Mouse (Mus musculus): ENCODE results near the gene Polr3a. TPM values are rescaled to one million over a fixed set of nuclear protein-coding genes. Genes with fewer than 3 reads are reported as not detected.
A peak's percentile ranks its signal among the peaks of the same experiment; 100 is the strongest.
"Not testable (repeated sequence)": the region's sequence is repeated elsewhere in the genome, so short reads cannot be mapped to it uniquely, and the experiment has no call there.

Polr3a gene
- polyA plus RNA-seq, 1 experiment = 13.6 TPM

DNA sequence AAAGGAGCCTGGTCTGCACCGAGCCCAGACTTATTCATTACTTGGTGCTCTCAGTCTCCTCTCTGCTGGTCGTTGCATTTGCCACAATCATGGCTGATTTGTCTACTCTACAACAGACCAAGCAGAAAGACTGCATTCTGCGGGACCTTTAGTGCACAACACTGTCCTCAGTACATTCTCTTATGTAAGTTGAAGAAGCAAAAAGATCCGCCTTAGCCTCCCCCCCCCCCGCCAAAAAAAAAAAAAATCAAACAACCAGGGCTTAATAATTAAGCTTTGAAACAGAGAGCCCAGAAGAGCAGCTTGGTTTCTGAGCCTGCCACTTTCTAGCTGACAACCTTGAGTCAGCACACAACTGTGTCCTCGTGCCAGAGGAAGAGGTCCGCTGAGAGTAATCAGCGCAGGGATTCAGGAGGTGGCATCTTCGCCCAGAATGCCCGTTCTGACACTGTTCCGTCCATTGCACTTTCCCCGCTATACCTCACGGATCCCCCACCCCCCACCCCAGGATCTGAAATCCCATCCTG lies 554 bp downstream of the Polr3a start:
- Histone ChIP-seq H3K27ac (ENCODE audit: control insufficient read depth, insufficient read depth, low read length) (no peak overlapping the region), H3K27me3 (ENCODE audit: control insufficient read depth, insufficient read depth, low read length) (no peaks in the 10 kb centered on the region), H3K36me3 (ENCODE audit: control insufficient read depth, insufficient read depth, low read length) (peaks cover 28% of the 10 kb centered on the region), H3K4me1 (replicated peaks; ENCODE audit: control insufficient read depth, insufficient read depth, low read length) (peaks cover 12% of the 10 kb centered on the region), H3K4me3 (ENCODE audit: control insufficient read depth, insufficient read depth, low read length) (peak overlapping the region; percentile 60)
- TF ChIP-seq POLR2A (IDR thresholded peaks at IDR 0.05; ENCODE audit: control insufficient read depth, extremely low read depth, insufficient read depth, low read length, poor library complexity) = no peak
- no peak for TF ChIP-seq CTCF (IDR thresholded peaks at IDR 0.05; ENCODE audit: borderline replicate concordance, control insufficient read depth, extremely low read depth, insufficient read depth, low read length, poor library complexity)
- WGBS = 4% methylated on average over 13 of the region's 13 CpGs
- no peak for DNase-seq

DNA sequence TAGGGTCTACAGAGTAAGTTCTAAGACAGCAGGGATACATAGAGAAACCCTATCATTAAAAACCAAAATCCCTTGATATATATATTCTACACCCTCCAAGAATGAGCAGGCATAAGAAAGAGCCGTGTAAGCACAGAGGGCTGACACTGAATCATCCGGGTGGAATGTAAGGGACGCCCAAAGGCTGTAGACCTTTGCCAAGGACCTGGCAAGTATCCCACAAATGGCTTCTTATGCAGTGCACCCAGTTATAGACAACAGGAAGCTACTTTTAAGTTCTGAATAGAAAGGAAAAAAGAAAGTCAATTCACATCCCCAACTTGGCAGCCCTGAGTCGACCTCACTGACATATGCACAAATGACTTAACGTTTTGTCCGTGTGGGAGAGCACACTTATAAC lies 18.1 kb downstream of the Polr3a start:
- no peaks in the 10 kb centered on the region for H3K27me3 ChIP-seq (ENCODE audit: control insufficient read depth, insufficient read depth, low read length)
- TF ChIP-seq CTCF (IDR thresholded peaks at IDR 0.05; ENCODE audit: borderline replicate concordance, control insufficient read depth, extremely low read depth, insufficient read depth, low read length, poor library complexity) = no peak
- TF ChIP-seq POLR2A (IDR thresholded peaks at IDR 0.05; ENCODE audit: control insufficient read depth, extremely low read depth, insufficient read depth, low read length, poor library complexity) = no peak
- WGBS = 92% methylated on average over 6 of the region's 6 CpGs
- H3K4me1 ChIP-seq (replicated peaks; ENCODE audit: control insufficient read depth, insufficient read depth, low read length) = no peaks in the 10 kb centered on the region
- no peak overlapping the region for H3K4me3 ChIP-seq (ENCODE audit: control insufficient read depth, insufficient read depth, low read length)
- no peak overlapping the region for H3K27ac ChIP-seq (ENCODE audit: control insufficient read depth, insufficient read depth, low read length)
- DNase-seq = no peak
- peaks cover 68% of the 10 kb centered on the region for H3K36me3 ChIP-seq (ENCODE audit: control insufficient read depth, insufficient read depth, low read length)

DNA sequence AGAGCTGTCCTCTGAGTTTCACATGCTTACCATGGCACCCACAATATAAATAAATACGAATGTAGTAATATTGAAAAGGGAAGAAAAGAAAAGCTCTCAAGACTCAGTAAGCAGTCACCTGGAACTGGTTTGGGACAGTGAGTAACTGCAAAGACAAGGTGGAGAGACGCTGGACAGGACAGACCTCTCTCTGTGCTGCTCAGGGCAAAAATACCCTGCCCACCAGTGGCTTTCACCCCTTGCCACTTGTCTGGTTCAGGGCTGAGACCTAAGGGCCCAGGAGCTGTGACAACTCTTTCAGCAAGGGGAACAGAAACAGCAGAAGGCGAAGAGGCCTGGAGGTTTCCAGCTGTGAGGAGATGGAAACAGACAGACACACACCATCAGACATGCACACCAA lies 28.7 kb downstream of the Polr3a start:
- no peak for DNase-seq
- no peak for TF ChIP-seq POLR2A (IDR thresholded peaks at IDR 0.05; ENCODE audit: control insufficient read depth, extremely low read depth, insufficient read depth, low read length, poor library complexity)
- TF ChIP-seq CTCF (IDR thresholded peaks at IDR 0.05; ENCODE audit: borderline replicate concordance, control insufficient read depth, extremely low read depth, insufficient read depth, low read length, poor library complexity) = no peak
- no peak overlapping the region for H3K27ac ChIP-seq (ENCODE audit: control insufficient read depth, insufficient read depth, low read length)
- H3K4me3 ChIP-seq (ENCODE audit: control insufficient read depth, insufficient read depth, low read length) = no peak overlapping the region
- H3K36me3 ChIP-seq (ENCODE audit: control insufficient read depth, insufficient read depth, low read length) = peaks cover 57% of the 10 kb centered on the region
- H3K4me1 ChIP-seq (replicated peaks; ENCODE audit: control insufficient read depth, insufficient read depth, low read length) = no peaks in the 10 kb centered on the region
- no peaks in the 10 kb centered on the region for H3K27me3 ChIP-seq (ENCODE audit: control insufficient read depth, insufficient read depth, low read length)
- 93% methylated on average over 3 of the region's 3 CpGs for WGBS

DNA sequence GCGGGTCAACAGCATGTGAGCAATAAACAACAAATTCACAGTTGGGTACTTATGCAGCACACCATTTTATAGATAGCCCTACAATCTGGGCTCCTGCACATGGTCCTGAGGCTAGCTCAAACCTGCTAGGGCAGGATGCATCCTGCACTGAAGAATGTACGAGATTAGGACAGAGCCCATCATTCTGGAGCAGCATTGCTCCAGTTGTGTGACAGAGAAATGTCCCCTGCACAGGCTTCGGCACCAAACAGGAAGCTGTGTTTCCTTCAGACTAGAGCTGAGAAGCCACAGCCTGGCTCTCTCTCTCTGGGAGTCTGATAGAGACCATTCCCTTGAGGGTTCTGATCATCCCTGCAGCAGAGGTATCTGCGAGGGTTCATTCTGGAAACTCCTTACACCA lies 43.3 kb downstream of the Polr3a start:
- WGBS = 35% methylated on average over 4 of the region's 4 CpGs

More for the DNA sequence above, 43.3 kb downstream of the Polr3a start:
- not testable (repeated sequence) for H3K4me3 ChIP-seq (ENCODE audit: control insufficient read depth, insufficient read depth, low read length); H3K4me1 ChIP-seq (replicated peaks; ENCODE audit: control insufficient read depth, insufficient read depth, low read length); H3K27me3 ChIP-seq (ENCODE audit: control insufficient read depth, insufficient read depth, low read length); H3K27ac ChIP-seq (ENCODE audit: control insufficient read depth, insufficient read depth, low read length); DNase-seq
- peaks cover 13% of the 10 kb centered on the region for H3K36me3 ChIP-seq (ENCODE audit: control insufficient read depth, insufficient read depth, low read length)

Other genes starting within 250 kb of the Polr3a start
- 7.5 and 8.7 TPM in 2 replicates for gene Dlg5, start 241.1 kb downstream of the Polr3a start, polyA plus RNA-seq (2012; rRNA removed)
- not detected in 2 replicates for gene E330034G19Rik, start 193.8 kb downstream of the Polr3a start, polyA plus RNA-seq (2012; rRNA removed)
- gene Rps24, start 67 bp upstream of the Polr3a start, polyA plus RNA-seq (2012; rRNA removed) = 1,148 and 1,323 TPM in 2 replicates

Measured in thymus, adult 2 months (tissue).